Mouse (Mus musculus): ENCODE measurements at regions not wholly inside any gene's neighbourhood (a gene's known extent, or its start where the extent isn't known, plus 50 kb on each side); places are given as distances from the start of the nearest gene placed in this dataset.
"Not testable (repeated sequence)": the region's sequence is repeated elsewhere in the genome, so short reads cannot be mapped to it uniquely, and the experiment has no call there.

DNA sequence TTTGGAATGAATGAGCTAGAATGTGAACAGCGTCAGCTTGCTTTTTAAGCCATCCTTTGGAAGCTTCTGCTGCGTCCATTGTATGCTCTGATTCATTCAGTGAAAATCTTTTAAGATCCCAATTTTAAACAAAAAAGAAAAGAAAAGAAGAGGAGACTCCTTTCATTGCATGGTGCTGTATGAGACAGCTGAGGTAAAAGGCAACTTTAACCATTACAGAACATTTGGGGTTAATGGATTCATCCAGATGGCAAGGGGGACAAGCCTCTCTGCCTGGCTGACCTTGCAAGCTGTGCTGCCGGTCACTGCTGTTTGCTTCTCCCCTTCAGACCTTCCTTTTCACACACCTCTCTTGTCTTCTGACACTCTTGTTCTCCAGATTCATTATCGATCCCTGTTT, 176.0 kb upstream of the Intu start:
- no peak for DNase-seq (ENCODE audit: low read depth, low spot score)

GRCm38 (mm10) chr3:40368421-40368820, 162.7 kb upstream of the Intu start:
- DNase-seq (ENCODE audit: low read depth, low spot score), result no peak

GRCm38 (mm10) chr3:40371411-40371810, 159.7 kb upstream of the Intu start:
- no peak for DNase-seq (ENCODE audit: low read depth, low spot score)

DNA sequence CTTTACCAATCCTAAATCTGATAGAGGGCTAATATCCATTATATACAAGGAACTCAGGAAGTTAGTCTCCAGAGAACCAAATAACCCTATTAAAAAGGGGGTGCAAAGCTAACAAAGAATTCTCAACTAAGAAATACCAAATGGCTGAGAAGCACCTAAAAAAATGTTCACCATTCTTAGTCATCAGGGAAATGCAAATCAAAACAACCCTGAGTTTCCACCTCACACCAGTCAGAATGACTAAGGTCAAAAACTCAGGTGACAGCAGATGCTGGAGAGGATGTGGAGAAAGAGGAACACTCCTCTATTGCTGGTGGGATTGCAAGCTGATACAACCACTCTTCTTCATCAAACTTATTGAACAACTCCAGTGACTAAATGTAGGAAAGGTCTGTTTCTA, 154.9 kb upstream of the Intu start:
- DNase-seq (ENCODE audit: low read depth, low spot score), result not testable (repeated sequence)

DNA sequence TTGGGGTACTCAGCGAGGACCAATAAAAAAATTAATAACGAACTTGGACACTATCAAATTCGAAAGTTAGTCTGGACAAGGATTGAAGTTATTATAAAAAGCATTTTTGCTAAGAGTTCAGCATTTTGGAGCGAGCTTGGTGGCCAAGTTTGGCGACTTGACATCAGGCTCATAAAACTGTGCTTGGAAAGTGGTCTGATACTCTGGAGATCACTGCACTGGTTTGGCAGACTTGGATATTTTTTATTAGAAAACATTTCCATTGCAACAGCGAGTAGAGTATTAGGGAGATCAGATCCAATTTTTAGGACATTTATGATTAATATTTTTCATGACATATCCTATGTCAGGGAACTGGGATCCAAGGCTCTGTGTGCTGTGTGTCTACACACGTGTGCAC, 153.7 kb upstream of the Intu start:
- DNase-seq (ENCODE audit: low read depth, low spot score), result no peak

GRCm38 (mm10) chr3:40379063-40379462, 152.0 kb upstream of the Intu start:
- DNase-seq (ENCODE audit: low read depth, low spot score), result no peak

DNA sequence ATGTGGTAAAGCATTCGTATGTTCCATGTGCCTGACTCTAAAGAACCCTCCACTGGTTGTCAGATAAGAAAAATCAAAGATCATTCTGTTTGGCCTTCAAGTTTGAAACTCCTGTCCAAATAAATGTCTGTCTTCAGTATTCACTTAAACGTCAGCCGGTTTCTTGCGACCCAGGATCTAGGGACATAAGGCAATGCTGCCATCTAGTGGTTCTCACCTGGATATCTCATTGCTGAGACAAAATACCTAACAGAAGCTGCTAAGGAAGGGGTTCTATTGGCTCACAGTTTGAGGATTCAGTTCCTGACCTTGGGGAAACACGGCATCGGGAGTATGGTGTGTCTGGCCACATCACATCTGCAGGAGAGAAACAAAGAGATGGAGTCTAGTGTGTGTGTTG, 139.5 kb upstream of the Intu start:
- peak; percentile 41 for DNase-seq (ENCODE audit: low read depth, low spot score)

GRCm38 (mm10) chr3:40398184-40398583, 132.9 kb upstream of the Intu start:
- no peak for DNase-seq (ENCODE audit: low read depth, low spot score)

DNA sequence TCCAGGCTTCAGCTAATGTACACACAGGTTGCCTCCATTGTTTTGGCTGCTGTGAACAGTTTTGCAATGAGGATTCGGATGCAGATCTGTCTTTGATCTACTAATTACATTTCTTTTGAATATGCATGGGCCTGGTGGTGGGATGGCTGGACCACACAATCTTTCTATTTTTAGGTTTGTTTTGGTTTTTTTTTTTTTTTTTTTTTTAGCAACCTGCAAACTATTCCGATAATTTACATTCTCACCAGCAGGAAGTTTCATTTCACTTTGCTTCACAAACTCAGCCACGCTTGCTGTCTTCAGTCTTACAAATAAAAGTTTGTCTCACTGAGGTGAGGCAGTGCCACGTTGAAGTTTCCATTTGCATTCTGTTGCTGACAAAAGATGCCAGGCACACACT, 127.7 kb upstream of the Intu start:
- DNase-seq (ENCODE audit: low read depth, low spot score), result no peak

GRCm38 (mm10) chr3:40405095-40405948, 125.8 kb upstream of the Intu start:
- no peak for DNase-seq (ENCODE audit: low read depth, low spot score)

- DNase-seq (ENCODE audit: low read depth, low spot score), result no peak
Observed at GRCm38 (mm10) chr3:40405949-40406236, 125.2 kb upstream of the Intu start.

DNA sequence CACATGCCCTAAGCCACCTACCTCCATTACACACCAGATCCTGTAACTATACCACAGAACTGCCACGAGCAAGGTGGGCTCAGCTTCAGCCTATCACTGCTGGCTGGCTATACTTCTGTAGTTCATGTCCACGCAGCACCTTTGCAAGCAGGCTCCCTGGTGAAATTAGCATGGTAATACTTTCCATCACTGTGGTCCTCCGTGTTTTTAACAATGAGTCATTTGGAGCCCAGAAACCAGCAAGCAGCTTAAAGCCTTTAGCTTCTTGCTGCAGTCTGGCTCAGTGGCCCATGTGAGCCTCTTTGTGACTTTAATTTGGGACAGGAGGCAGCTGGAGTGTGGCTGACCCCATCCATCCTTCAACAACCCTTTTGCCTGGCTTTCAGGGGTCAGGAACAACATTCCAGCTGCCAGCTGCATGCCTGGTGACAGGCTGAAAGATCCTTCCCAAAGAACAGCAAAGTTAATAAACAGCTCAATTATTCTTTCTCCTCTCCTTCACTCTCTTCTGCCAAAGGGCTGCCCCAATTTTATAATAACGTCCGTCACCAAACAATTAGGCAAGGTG, 122.1 kb upstream of the Intu start:
- DNase-seq (ENCODE audit: low read depth, low spot score), result no peak

DNA sequence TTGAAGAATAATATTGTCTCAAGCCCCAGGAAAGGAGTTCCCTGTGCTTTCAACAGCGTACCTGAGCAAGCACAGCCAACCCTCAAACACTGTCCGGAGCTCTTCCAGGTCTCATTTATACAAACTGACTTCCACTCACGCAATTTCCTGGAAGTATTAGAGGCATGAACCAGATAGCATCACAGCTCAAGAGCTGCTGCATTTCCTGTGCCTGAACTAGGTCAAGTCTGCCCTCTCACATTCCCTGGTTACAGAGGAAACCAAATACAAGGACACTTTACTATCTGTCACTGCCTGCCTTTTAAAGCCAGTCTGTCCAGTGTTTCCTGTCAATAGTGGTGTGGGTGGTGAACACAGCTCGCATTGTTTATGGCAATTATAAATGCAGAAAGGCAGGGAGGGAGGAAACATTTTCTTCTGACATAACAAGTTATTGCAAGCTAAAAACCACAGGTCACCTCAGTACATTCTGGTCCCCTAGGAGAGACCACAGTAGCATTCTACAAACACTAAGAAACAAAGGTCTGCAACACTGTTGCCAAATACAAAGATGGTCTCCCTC, 120.3 kb upstream of the Intu start:
- no peak for DNase-seq (ENCODE audit: low read depth, low spot score)

DNA sequence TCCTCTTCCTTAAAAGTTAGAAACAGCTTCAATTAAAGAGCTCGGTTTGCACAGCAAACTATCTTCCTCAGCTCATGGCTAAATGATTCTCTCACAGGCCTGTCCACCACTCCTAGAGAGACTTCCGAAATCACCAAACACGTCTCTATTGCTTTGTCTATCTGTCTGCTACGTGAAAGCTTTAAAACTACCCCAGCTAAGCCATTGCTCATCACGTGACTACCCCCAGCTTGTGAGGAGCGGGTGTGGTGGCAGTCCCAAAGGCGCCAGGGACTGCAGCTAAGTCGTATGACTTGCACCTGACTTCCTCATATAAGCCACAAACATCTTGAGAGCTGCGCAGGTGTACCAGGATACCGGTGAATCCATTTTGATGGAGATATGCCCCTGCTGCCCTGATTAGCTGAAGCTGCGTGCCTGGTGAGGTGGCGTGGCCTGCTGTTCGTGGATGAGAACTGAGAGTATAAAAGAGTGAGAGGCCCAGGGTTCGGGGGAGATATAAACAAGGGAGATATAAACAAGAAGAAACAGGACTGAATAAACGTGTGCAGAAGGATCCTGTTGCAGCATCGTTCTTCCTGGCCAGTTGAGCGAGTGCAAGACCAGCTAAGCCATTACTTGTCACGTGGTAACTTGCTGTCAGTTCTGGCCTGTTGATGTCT, 105.8 kb upstream of the Intu start:
- DNase-seq (ENCODE audit: low read depth, low spot score), result not testable (repeated sequence)

GRCm38 (mm10) chr3:40426070-40426469, 105.0 kb upstream of the Intu start:
- no peak for DNase-seq (ENCODE audit: low read depth, low spot score)

DNA sequence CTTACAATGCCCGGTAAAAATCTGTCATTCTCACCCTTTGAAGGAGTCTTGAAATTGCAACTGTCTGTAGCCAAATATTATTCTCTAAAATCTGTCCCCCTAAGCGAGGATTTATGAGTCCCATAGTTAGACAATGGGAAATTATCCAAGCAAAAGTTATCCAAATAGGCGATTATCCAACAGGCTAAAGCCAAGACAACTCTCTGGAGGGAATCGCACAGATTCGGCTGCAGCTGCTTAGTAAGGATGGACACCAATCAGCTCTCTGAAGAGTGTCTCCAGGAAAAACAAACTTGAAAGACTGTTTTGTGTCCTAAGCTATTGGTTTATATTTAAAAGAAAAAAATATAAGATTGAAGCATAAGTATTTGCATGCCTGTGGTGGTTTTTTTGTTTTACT, 103.1 kb upstream of the Intu start:
- no peak for DNase-seq (ENCODE audit: low read depth, low spot score)

DNA sequence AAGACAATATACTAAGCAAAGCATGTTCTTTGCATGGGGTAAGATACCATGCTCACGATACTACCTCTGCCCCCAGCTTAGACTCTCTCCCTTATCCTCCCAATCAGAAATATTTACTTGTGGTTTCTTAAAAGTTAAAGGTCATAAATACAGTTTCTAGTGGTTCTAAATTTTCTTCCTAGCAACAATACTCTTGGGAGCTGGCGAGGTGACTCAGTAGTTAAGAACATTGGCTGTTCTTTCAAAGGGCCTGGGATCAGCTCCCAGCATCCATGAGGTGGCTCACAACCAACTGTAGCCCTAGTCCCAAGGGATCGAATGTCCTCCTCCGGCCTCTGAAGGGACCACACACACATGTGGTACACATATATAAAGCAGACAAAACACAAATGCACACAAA, 92.8 kb upstream of the Intu start:
- no peak for DNase-seq (ENCODE audit: low read depth, low spot score)

DNA sequence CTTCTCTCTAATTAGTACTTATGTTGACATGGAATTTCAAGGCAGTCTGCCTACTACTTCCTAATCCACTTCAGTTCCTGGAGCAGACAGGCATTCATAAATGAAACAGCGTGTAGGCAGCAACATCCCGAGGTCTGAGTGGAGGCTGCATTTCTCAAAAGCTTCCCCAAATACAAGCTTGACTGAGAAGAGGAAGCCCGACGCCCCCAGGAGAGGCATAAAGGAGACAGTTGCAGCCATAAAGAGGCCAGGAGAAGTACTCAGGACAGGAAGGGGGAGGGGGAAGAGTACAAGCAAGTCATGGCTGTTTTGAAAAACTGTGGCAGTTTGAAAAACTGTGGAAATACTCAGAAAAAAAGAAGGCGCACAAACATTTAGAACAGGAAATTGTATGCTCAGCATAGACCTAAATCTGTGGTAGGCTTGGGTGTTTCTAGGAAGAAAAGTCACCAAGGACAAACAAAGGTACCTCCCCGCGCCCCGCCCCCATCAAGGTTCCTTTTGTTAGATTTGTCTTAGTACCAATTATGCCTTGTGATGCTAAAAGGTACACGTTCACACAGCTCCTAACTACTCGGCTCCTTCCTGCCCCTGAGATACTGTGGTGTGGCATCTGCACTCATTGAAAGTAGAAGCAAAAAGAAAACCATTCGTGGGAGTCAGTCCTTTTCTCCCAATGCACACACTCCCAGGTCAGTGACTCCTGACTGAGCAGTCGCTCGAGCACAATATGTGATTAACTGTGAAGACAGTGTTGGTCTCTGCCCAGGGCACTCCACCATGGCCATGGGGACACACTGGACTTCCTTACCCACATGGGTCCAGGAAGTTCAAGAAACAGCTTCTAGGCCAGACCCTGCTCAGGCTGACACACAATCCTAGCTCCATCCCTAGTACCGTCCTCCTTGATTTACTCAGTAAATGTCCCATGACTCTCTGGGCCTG, 89.7 kb upstream of the Intu start:
- DNase-seq (ENCODE audit: low read depth, low spot score), result no peak

DNA sequence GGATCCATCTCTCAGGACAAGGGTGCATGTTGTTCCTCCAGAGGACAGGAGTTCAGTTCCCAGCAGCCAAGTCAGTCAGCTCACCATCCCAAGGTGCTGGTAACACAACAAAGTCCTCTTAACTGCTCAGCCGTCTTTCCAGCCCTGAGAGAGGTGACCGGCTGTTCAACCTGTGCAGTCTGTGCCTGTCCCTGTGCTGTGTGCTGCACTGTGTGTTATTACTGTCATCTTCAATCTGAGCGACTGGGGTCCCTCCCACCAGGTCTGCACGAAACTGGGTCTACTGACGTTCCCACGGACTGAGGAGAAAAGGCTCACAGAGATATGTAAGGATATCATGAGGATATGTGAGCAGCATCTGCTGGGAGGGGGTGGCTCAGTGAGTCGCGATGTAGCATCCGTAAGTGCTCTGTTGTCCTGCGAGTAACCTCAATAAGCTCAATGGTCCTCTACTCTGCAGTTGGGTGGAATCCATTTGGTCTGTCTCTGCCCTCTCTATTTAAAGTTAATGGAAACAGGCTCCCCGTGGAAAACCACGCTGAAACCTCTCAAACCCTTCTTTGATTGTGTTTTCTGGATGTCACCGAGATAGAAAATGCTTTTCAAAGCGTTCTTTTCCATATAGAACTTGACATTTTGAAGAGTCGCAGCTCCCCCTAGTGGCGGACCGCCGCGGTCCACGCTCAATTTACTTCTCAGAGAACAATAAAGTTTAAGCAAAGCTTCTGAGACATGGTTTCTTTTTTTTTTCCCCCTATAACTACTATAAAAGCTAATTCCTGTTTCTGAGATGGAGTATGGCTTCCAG, 87.1 kb upstream of the Intu start:
- peak; percentile 11 for DNase-seq (ENCODE audit: low read depth, low spot score)

- no peak for DNase-seq (ENCODE audit: low read depth, low spot score)
Observed at GRCm38 (mm10) chr3:40452958-40453357, 78.1 kb upstream of the Intu start.

DNA sequence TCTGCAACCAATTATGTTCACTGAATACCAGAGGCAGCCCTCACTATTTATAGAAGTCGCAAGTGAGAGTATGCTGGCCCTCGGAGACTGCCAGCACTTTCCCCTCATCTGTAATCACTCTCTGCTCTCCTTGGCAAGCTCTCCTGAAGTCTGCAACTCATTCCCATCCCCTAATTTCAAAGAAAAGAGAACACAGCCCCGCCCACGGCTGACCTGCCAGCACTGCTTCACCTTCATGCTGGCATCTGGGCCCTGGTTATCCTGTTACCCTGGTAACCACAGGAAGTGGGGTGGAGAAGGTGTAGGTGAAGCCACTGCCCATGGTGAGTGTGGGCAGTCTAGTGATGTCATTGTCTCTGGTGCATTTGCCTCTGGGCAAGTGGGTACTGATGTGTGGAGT, 77.5 kb upstream of the Intu start:
- no peak for DNase-seq (ENCODE audit: low read depth, low spot score)
